Comparison of ENCODE assay signal across 11 mouse cellular contexts in genomic region chr10:61045081-61045480, GRCm38 (mm10). TPM values are rescaled to one million over a fixed set of nuclear protein-coding genes. Genes with fewer than 3 reads are reported as not detected.
DNase-seq lines count a peak whose midpoint lies in the region; ATAC-seq and TF ChIP-seq lines count a peak whose summit lies in the region.
"Had no signal": no experiment of that assay in that cellular context is flagged by ENCODE, and none has a peak within 500 bp of the region (broad histone marks: within the 10 kb centered on the region; RNA-seq: fewer than 3 reads in every experiment).

No protein-coding gene starts in this region.

- TF ChIP-seq POLR2A in brain, embryonic 14.5 days (IDR thresholded peaks at IDR 0.05; ENCODE audit: borderline replicate concordance, extremely low read depth, insufficient read depth, insufficient read length, poor library complexity, severe bottlenecking): no peak

- H3K27me3 ChIP-seq in hindbrain, embryonic 10.5 days (ENCODE audit: insufficient read depth, poor library complexity, severe bottlenecking): peaks cover 17% of the 10 kb centered on the region
- no peaks in the 10 kb centered on the region for H3K27me3 ChIP-seq in hindbrain, embryonic 14.5 days (ENCODE audit: control insufficient read depth, insufficient read depth, low read length)
- no peaks in the 10 kb centered on the region for H3K27me3 ChIP-seq in liver, postnatal 0 days (ENCODE audit: insufficient read depth, low read length)
- H3K27me3 ChIP-seq: liver, embryonic 15.5 days had no signal

- 22% methylated on average over 8 of the region's 8 CpGs for WGBS in hindbrain, embryonic 10.5 days
- WGBS in hindbrain, embryonic 14.5 days: 19% methylated on average over 8 of the region's 8 CpGs
- WGBS in liver, postnatal 0 days (ENCODE audit: insufficient replicate concordance): 19% methylated on average over 7 of the region's 8 CpGs

- no peak overlapping the region for H3K4me3 ChIP-seq in hindbrain, embryonic 10.5 days
- no peak overlapping the region for H3K4me3 ChIP-seq in hindbrain, embryonic 14.5 days (replicated peaks; ENCODE audit: low read length)
- H3K4me3 ChIP-seq in liver, postnatal 0 days (ENCODE audit: low read depth, low read length): no peak overlapping the region
- H3K4me3 ChIP-seq: liver, embryonic 15.5 days had no signal

- peak; percentile 43 for DNase-seq in hindbrain, embryonic 10.5 days (ENCODE audit: low spot score)
- DNase-seq in hindbrain, embryonic 14.5 days (ENCODE audit: low spot score): no peak
- peak; percentile 53 for DNase-seq in 3134 (ENCODE audit: extremely low read depth, insufficient read length, low spot score)
- peak; percentile 60 for DNase-seq in brain, embryonic 14.5 days (ENCODE audit: low read depth)
- DNase-seq in liver, postnatal 0 days: peak; percentile 37
- no peak for DNase-seq in testis, postnatal 10 days (ENCODE audit: low spot score)
- DNase-seq in layer of hippocampus, adult 11-12 months (ENCODE audit: low spot score): no peak
- DNase-seq: right cerebral cortex, postnatal 14 days; thymus, adult 2 months had no signal

- no peaks in the 10 kb centered on the region for H3K9me3 ChIP-seq in hindbrain, embryonic 10.5 days
- no peaks in the 10 kb centered on the region for H3K9me3 ChIP-seq in hindbrain, embryonic 14.5 days (ENCODE audit: control insufficient read depth, low read length)
- H3K9me3 ChIP-seq in liver, postnatal 0 days (ENCODE audit: low read length): no peaks in the 10 kb centered on the region
- H3K9me3 ChIP-seq: liver, embryonic 15.5 days had no signal

- no peaks in the 10 kb centered on the region for H3K36me3 ChIP-seq in hindbrain, embryonic 10.5 days
- no peaks in the 10 kb centered on the region for H3K36me3 ChIP-seq in hindbrain, embryonic 14.5 days (replicated peaks; ENCODE audit: control insufficient read depth, insufficient read depth)
- H3K36me3 ChIP-seq in liver, postnatal 0 days (replicated peaks; ENCODE audit: insufficient read depth, low read length): no peaks in the 10 kb centered on the region
- H3K36me3 ChIP-seq: liver, embryonic 15.5 days had no signal

- H3K4me2 ChIP-seq in hindbrain, embryonic 14.5 days (replicated peaks): no peak overlapping the region
- no peak overlapping the region for H3K4me2 ChIP-seq in liver, postnatal 0 days (ENCODE audit: low read depth, low read length)
- H3K4me2 ChIP-seq: liver, embryonic 15.5 days had no signal

- ATAC-seq in hindbrain, embryonic 14.5 days (ENCODE audit: low FRiP score): no peak
- no peak for ATAC-seq in liver, postnatal 0 days
- ATAC-seq in cerebellum, adult (ENCODE audit: insufficient number of reproducible peaks, low FRiP score, low TSS enrichment): no peak

- no peak overlapping the region for H3K9ac ChIP-seq in hindbrain, embryonic 14.5 days
- no peak overlapping the region for H3K9ac ChIP-seq in liver, postnatal 0 days (replicated peaks)
- H3K9ac ChIP-seq: liver, embryonic 15.5 days had no signal

- H3K4me1 ChIP-seq in hindbrain, embryonic 10.5 days (replicated peaks): peaks cover 7% of the 10 kb centered on the region
- no peaks in the 10 kb centered on the region for H3K4me1 ChIP-seq in hindbrain, embryonic 14.5 days (replicated peaks; ENCODE audit: control insufficient read depth, insufficient read depth, low read length)
- no peaks in the 10 kb centered on the region for H3K4me1 ChIP-seq in liver, postnatal 0 days (ENCODE audit: insufficient read depth)
- H3K4me1 ChIP-seq: liver, embryonic 15.5 days had no signal

- TF ChIP-seq CTCF in brain, embryonic 14.5 days (IDR thresholded peaks at IDR 0.05; ENCODE audit: borderline replicate concordance, extremely low read depth, insufficient read depth, insufficient read length): no peak
- TF ChIP-seq CTCF in liver, postnatal 0 days (IDR thresholded peaks at IDR 0.05; ENCODE audit: low read depth): no peak

- no peak overlapping the region for H3K27ac ChIP-seq in hindbrain, embryonic 10.5 days
- H3K27ac ChIP-seq in hindbrain, embryonic 14.5 days: no peak overlapping the region
- no peak overlapping the region for H3K27ac ChIP-seq in liver, postnatal 0 days (ENCODE audit: low read depth)
- H3K27ac ChIP-seq: liver, embryonic 15.5 days had no signal

- no peak for TF ChIP-seq EP300 in liver, postnatal 0 days (IDR thresholded peaks at IDR 0.05; ENCODE audit: low read depth)

RNA-seq across cellular contexts. Expression of gene Pcbd1, which starts 44.0 kb away (rescaled TPM):
- 23.5 and 26.3 TPM in 2 replicates for polyA plus RNA-seq in hindbrain, embryonic 10.5 days (2016; fragmentation: Nextera tagmentation; extraction: Ambion mirVana)
- polyA plus RNA-seq in hindbrain, embryonic 14.5 days (2014; fragmentation: Nextera tagmentation; extraction: Ambion mirVana): 47.6 and 48.5 TPM in 2 replicates
- polyA plus RNA-seq in brain, embryonic 14.5 days (2012; rRNA removed): 16.6 and 19.5 TPM in 2 replicates
- polyA plus RNA-seq in liver, postnatal 0 days (2015; fragmentation: Nextera tagmentation; extraction: Ambion mirVana): 333 and 355 TPM in 2 replicates

Comparison
In these comparisons a context has a peak if more than half of its experiments do, and no peak if none do; other contexts are left out.
1. DNase-seq: peak in hindbrain, embryonic 10.5 days (single experiment), 3134 (single experiment), brain, embryonic 14.5 days (single experiment) and liver, postnatal 0 days (single experiment); none in hindbrain, embryonic 14.5 days (single experiment), testis, postnatal 10 days (single experiment) and layer of hippocampus, adult 11-12 months (single experiment).